In the genomic region with DNA sequence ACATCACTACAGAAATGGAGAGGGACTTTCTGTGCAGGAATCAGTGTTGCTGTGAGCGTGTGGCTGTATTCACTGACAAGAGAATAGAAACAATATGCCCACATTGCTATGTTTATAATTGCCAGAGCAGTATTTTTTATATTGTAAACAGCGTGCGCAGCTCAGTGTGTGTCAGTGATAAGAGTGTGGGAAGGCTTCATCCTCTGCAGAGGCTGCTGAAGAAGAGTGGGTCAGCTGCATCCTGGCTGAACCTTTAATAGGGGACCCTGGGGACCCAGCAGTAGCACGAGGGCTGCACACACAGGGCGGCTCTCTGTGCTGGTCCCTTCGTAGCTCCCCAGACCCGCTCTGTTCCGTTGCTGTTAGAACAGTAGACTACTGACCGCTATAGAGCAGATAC, we compare ENCODE assay signal across 33 mouse cellular contexts.
DNase-seq lines count a peak whose midpoint lies in the region; ATAC-seq and TF ChIP-seq lines count a peak whose summit lies in the region.
"Had no signal": no experiment of that assay in that cellular context is flagged by ENCODE, and none has a peak within 500 bp of the region (broad histone marks: within the 10 kb centered on the region; RNA-seq: fewer than 3 reads in every experiment).

No protein-coding gene starts in this region.

- 57% methylated on average over 9 of the region's 9 CpGs for WGBS in lung, embryonic 14.5 days
- WGBS in lung, adult 2 months, result 55% methylated on average over 9 of the region's 9 CpGs
- WGBS in liver, embryonic 16.5 days (ENCODE audit: insufficient replicate concordance), result 32% methylated on average over 9 of the region's 9 CpGs

- no peaks in the 10 kb centered on the region for H3K27me3 ChIP-seq in lung, embryonic 14.5 days (ENCODE audit: insufficient read depth, low read length)
- no peaks in the 10 kb centered on the region for H3K27me3 ChIP-seq in liver, embryonic 16.5 days (ENCODE audit: control insufficient read depth, insufficient read depth, low read depth, low read length)
- H3K27me3 ChIP-seq: CH12.LX; embryonic facial prominence, embryonic 12.5 days; heart, embryonic 12.5 days; limb, embryonic 15.5 days; midbrain, embryonic 12.5 days; neural tube, embryonic 13.5 days had no signal

- no peak overlapping the region for H3K4me3 ChIP-seq in lung, embryonic 14.5 days (ENCODE audit: low read depth, low read length)
- H3K4me3 ChIP-seq in lung, adult 2 months (replicated peaks; ENCODE audit: extremely low read depth, low read depth, low read length), result no peak overlapping the region
- no peak overlapping the region for H3K4me3 ChIP-seq in liver, embryonic 16.5 days (ENCODE audit: low read depth, low read length)
- H3K4me3 ChIP-seq: embryonic facial prominence, embryonic 12.5 days; heart, embryonic 12.5 days; limb, embryonic 10.5 days; limb, embryonic 15.5 days; midbrain, embryonic 12.5 days; neural tube, embryonic 13.5 days had no signal

- H3K4me1 ChIP-seq in lung, embryonic 14.5 days (ENCODE audit: insufficient read depth), result no peaks in the 10 kb centered on the region
- no peaks in the 10 kb centered on the region for H3K4me1 ChIP-seq in lung, adult 2 months (ENCODE audit: control insufficient read depth, insufficient read depth, low read length)
- peaks cover 24% of the 10 kb centered on the region for H3K4me1 ChIP-seq in liver, embryonic 16.5 days (ENCODE audit: control insufficient read depth, low read depth, low read length)
- H3K4me1 ChIP-seq: embryonic facial prominence, embryonic 12.5 days; limb, embryonic 10.5 days; limb, embryonic 15.5 days; midbrain, embryonic 12.5 days; neural tube, embryonic 13.5 days had no signal

- no peak overlapping the region for H3K4me2 ChIP-seq in lung, embryonic 14.5 days
- H3K4me2 ChIP-seq in liver, embryonic 16.5 days (ENCODE audit: low read depth, low read length), result peak overlapping the region; percentile 38
- H3K4me2 ChIP-seq: embryonic facial prominence, embryonic 12.5 days; heart, embryonic 12.5 days; hindbrain, embryonic 14.5 days; limb, embryonic 15.5 days; midbrain, embryonic 12.5 days; neural tube, embryonic 13.5 days had no signal

- no peaks in the 10 kb centered on the region for H3K9me3 ChIP-seq in lung, embryonic 14.5 days (ENCODE audit: low read depth, low read length)
- H3K9me3 ChIP-seq in liver, embryonic 16.5 days (replicated peaks; ENCODE audit: control insufficient read depth, low read length), result no peaks in the 10 kb centered on the region
- H3K9me3 ChIP-seq: embryonic facial prominence, embryonic 12.5 days; heart, embryonic 12.5 days; limb, embryonic 10.5 days; limb, embryonic 15.5 days; midbrain, embryonic 12.5 days; neural tube, embryonic 13.5 days had no signal

- ATAC-seq in lung, embryonic 14.5 days (ENCODE audit: insufficient read depth), result peak; percentile 40; the same call in 1 of the 2 replicates
- ATAC-seq in common myeloid progenitor, adult 5-6 weeks (replicated peaks; ENCODE audit: low read depth, poor library complexity, severe bottlenecking), result peak; percentile 29
- ATAC-seq in liver, embryonic 16.5 days (ENCODE audit: low read depth), result 0 out of 2 replicates have a peak, but pooled peaks have one; percentile 17
- ATAC-seq: activated CD4-positive, CD25-positive, alpha-beta regulatory T cell, adult 4 months; forebrain, embryonic 14.5 days; inflammation-experienced regulatory T-cells, adult 6 months had no signal

- TF ChIP-seq CTCF in lung, embryonic 14.5 days (IDR thresholded peaks at IDR 0.05; ENCODE audit: low read depth), result no peak
- no peak for TF ChIP-seq CTCF in lung, adult 2 months (IDR thresholded peaks at IDR 0.05; ENCODE audit: insufficient read depth, low read length)

- peaks cover 27% of the 10 kb centered on the region for H3K36me3 ChIP-seq in lung, embryonic 14.5 days (ENCODE audit: insufficient read depth)
- peaks cover 15% of the 10 kb centered on the region for H3K36me3 ChIP-seq in liver, embryonic 16.5 days (ENCODE audit: control insufficient read depth, insufficient read depth)

- no peak overlapping the region for H3K9ac ChIP-seq in lung, embryonic 14.5 days
- no peak overlapping the region for H3K9ac ChIP-seq in liver, embryonic 16.5 days (ENCODE audit: low read depth, low read length)
- H3K9ac ChIP-seq: embryonic facial prominence, embryonic 12.5 days; heart, embryonic 12.5 days; hindbrain, embryonic 14.5 days; limb, embryonic 15.5 days; midbrain, embryonic 12.5 days; neural tube, embryonic 13.5 days had no signal

- TF ChIP-seq POLR2A in lung, adult 2 months (IDR thresholded peaks at IDR 0.05; ENCODE audit: borderline replicate concordance, extremely low read depth, low read depth, low read length), result no peak

- peak; percentile 61 for DNase-seq in heart, adult 11 months
- no peak for DNase-seq in heart, adult 9 months (ENCODE audit: low spot score in 2 of 2)
- peak; percentile 36 for DNase-seq in lung, embryonic 14.5 days
- no peak for DNase-seq in lung, adult 2 months
- DNase-seq in right cerebral cortex, adult 2 months (ENCODE audit: low spot score in 2 of 2), result no peak
- DNase-seq in cerebellum, adult 11-12 months, result no peak
- DNase-seq: adrenal gland, adult 2 months; adrenal gland, postnatal 36 days; cerebellum, adult 8-10 months; cerebellum, postnatal 25 days; embryo, embryonic 11 days; gastrocnemius, postnatal 14 days; heart, adult 18-20 months; heart, postnatal 4 days; kidney, adult 2 months; kidney, postnatal 4 days; thymus, adult 2 months; thymus, postnatal 4 days had no signal

- no peak overlapping the region for H3K27ac ChIP-seq in lung, embryonic 14.5 days (ENCODE audit: low read depth)
- no peak overlapping the region for H3K27ac ChIP-seq in liver, embryonic 16.5 days (ENCODE audit: low read length)
- H3K27ac ChIP-seq: embryonic facial prominence, embryonic 12.5 days; hindbrain, embryonic 14.5 days; kidney, postnatal 0 days; limb, embryonic 10.5 days; limb, embryonic 15.5 days; macrophage; midbrain, embryonic 12.5 days; neural tube, embryonic 13.5 days had no signal

Comparison
In these comparisons a context has a peak if more than half of its experiments do, and no peak if none do; other contexts are left out.
1. DNase-seq: peak in heart, adult 11 months (single experiment) and lung, embryonic 14.5 days (single experiment); none in heart, adult 9 months (0 of 2), lung, adult 2 months (single experiment), right cerebral cortex, adult 2 months (0 of 2) and cerebellum, adult 11-12 months (single experiment).
2. Peak in every context shown above with its lines, with median percentiles within 50 percentile points of each other: ATAC-seq.